Mouse (Mus musculus): ENCODE results near the gene Tyw5. TPM values are rescaled to one million over a fixed set of nuclear protein-coding genes. Genes with fewer than 3 reads are reported as not detected.

Tyw5 gene
- total RNA-seq, 1 experiment from 2014 or later, result 82.2 TPM

Other genes starting within 250 kb of the Tyw5 start
- 14.6 to 27.8 TPM (median 20.0 TPM) in 3 replicates for gene 1700066M21Rik, start 29.5 kb downstream of the Tyw5 start, total RNA-seq (2017)
- gene Maip1, start 773 bp downstream of the Tyw5 start, total RNA-seq (2017), result 9.7 to 18.5 TPM (median 15.8 TPM) in 3 replicates